Mouse (Mus musculus) thymus, adult 2 months (tissue): Measurements from ENCODE around the gene Bub1b. TPM values are rescaled to one million over a fixed set of nuclear protein-coding genes. Genes with fewer than 3 reads are reported as not detected.

Experiments used
- DNase-seq: peaks from one replicate; pipeline ENCODE4 v3.0.0; 2021
- H3K27ac ChIP-seq: fragments of 200-500 bp; 2 replicates; pipeline ENCODE4 v1.5.1; 2012; ENCODE audit warnings: low read length, control low read depth; ENCODE audit not compliant: control insufficient read depth, insufficient read depth
- H3K27me3 ChIP-seq: fragments of 200-500 bp; 2 replicates; pipeline ENCODE4 v1.6.1; 2012; ENCODE audit warnings: mild to moderate bottlenecking, low read length, moderate library complexity, mixed read lengths; ENCODE audit not compliant: control insufficient read depth, insufficient read depth
- H3K36me3 ChIP-seq: fragments of 200-500 bp; 2 replicates; pipeline ENCODE4 v1.6.1; 2012; ENCODE audit warnings: mild to moderate bottlenecking, low read length, moderate library complexity; ENCODE audit not compliant: control insufficient read depth, insufficient read depth
- H3K4me1 ChIP-seq: fragments of 200-500 bp; replicated peaks from 2 replicates; pipeline ENCODE4 v1.6.1; 2012; ENCODE audit warnings: low read length; ENCODE audit not compliant: control insufficient read depth, insufficient read depth
- H3K4me3 ChIP-seq: fragments of 200-500 bp; 2 replicates; pipeline ENCODE4 v1.5.1; 2012; ENCODE audit warnings: mild to moderate bottlenecking, low read length, control low read depth, moderate library complexity; ENCODE audit not compliant: control insufficient read depth, insufficient read depth
- CTCF ChIP-seq: fragments of 200-500 bp; IDR thresholded peaks from 2 replicates; pipeline ENCODE4 v1.5.1; 2012; ENCODE audit warnings: mild to moderate bottlenecking, control low read depth, low read length, moderate library complexity, borderline replicate concordance; ENCODE audit not compliant: control insufficient read depth, poor library complexity, insufficient read depth; ENCODE audit errors: extremely low read depth
- POLR2A ChIP-seq: fragments of 200-500 bp; IDR thresholded peaks from 2 replicates; pipeline ENCODE4 v1.6.1; 2012; ENCODE audit warnings: mild to moderate bottlenecking, low read length, control low read depth, moderate library complexity; ENCODE audit not compliant: control insufficient read depth, poor library complexity, insufficient read depth; ENCODE audit errors: extremely low read depth
- WGBS: fragments of 180-500 bp; shearing (Covaris S2); methylation state at CpG from one replicate; pipeline ENCODE4 v1.1.7; 2018; 5-methylcytosine and 5-hydroxymethylcytosine counted together
- polyA plus RNA-seq: library from polyadenylated mRNA; depleted of rRNA; stranded (reverse); fragments of >200 nt; gene quantifications from 2 replicates; pipeline ENCODE4 v1.2.3, GENCODE M21; 2012

Bub1b gene
- polyA plus RNA-seq, 1 experiment: 42.0 TPM

DNA sequence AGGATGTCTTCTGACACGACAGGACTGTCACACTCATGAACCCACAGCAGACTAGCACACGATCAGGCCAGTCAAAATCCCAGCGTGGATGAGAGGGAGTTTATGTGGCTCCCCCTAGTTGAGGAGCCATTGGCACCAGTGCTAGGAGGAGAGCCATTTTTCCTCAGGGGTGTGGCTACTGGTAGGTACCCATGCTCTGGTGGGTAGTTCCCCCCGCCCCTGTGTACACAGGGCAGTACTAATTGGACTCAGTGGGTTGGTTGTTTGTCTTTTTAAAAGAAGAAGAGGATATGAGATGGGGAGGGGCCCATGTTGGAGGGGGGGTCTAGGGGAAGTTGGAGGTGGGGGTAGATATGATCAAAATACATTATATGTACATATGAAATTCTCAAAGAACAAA is 36.0 kb upstream of the Bub1b start:
- no peak overlapping the region for H3K4me3 ChIP-seq
- WGBS: 94% methylated on average over 4 of the region's 4 CpGs
- H3K27ac ChIP-seq: no peak overlapping the region
- H3K27me3 ChIP-seq: no peaks in the 10 kb centered on the region
- peaks cover 4% of the 10 kb centered on the region; the same call in 1 of the 2 replicates for H3K36me3 ChIP-seq
- H3K4me1 ChIP-seq: 0 out of 2 replicates have a peak, but pooled peaks cover under 1% of the 10 kb centered on the region
- no peak for TF ChIP-seq POLR2A
- no peak for TF ChIP-seq CTCF
- DNase-seq: no peak

GRCm38 (mm10) chr2:118562431-118562830 is 35.6 kb upstream of the Bub1b start:
- WGBS: 65% methylated on average over 3 of the region's 3 CpGs
- H3K27me3 ChIP-seq: no peaks in the 10 kb centered on the region
- 0 out of 2 replicates have a peak, but pooled peaks cover 2% of the 10 kb centered on the region for H3K4me1 ChIP-seq
- no peak overlapping the region for H3K27ac ChIP-seq
- DNase-seq: no peak
- no peak for TF ChIP-seq POLR2A
- TF ChIP-seq CTCF: no peak
- H3K36me3 ChIP-seq: peaks cover 4% of the 10 kb centered on the region; the same call in 1 of the 2 replicates
- H3K4me3 ChIP-seq: no peak overlapping the region

- TF ChIP-seq CTCF (no peak), POLR2A (no peak)
- WGBS: 79% methylated on average over 8 of the region's 8 CpGs
- DNase-seq: no peak
- Histone ChIP-seq H3K36me3 (no peaks in the 10 kb centered on the region), H3K27me3 (no peaks in the 10 kb centered on the region), H3K27ac (no peak overlapping the region), H3K4me1 (0 out of 2 replicates have a peak, but pooled peaks cover 2% of the 10 kb centered on the region), H3K4me3 (no peak overlapping the region)
Measured at GRCm38 (mm10) chr2:118567179-118567578, 30.8 kb upstream of the Bub1b start.

DNA sequence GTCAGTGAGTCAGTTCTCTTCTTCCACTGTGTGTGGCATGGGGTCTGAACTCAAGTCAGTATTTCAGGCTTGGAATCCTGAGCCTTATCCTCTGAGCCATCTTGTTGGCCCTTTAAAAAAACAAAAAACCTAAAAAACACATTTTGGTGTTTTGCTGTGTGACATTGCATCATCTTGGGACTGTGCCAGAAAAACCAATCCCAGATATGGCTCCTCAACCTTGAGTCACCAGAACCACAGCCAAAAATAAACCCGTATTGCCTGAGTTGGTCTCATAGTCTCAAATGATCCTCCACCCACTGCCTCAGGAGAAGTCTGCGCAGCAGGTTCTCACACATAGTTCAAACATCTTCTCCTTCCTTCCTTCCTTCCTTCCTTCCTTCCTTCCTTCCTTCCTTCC is 27.1 kb upstream of the Bub1b start:
- Histone ChIP-seq H3K4me1 (0 out of 2 replicates have a peak, but pooled peaks cover 2% of the 10 kb centered on the region), H3K36me3 (no peaks in the 10 kb centered on the region), H3K27me3 (no peaks in the 10 kb centered on the region), H3K4me3 (no peak overlapping the region), H3K27ac (no peak overlapping the region)
- WGBS: 83% methylated on average over 2 of the region's 2 CpGs
- TF ChIP-seq POLR2A (no peak), CTCF (no peak)
- DNase-seq: no peak

DNA sequence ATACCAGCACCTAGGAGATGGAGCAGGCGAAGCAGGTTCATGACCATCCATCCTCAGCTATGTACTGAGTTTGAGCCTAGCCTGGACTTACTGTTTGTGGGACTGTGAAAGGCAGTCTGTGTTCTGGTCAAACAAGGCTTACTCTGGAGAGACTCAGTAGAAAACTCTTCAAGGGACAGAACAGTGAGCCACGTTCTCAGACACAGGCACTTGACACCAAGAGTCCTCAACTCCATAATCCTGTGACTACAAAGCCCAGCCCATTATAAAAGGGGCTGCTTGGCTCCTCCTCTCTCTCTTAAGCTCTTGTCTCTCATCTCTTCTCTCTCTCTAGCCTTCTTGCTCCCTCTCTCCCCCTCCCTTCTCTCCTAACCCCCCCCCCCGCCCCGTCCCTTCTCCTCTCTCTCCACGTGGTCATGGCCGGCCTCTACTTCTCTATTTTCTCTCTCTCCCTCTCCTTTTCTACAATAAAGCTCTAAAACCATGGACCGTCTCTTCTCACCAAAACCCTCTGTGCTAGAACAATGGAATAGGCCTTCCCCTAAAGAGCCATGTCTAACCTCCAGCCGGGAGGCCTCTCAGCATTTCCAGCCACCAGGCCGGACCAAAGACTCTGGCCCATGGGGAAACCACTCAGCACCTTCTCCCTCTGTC is 25.7 kb upstream of the Bub1b start:
- Histone ChIP-seq H3K27ac (no peak overlapping the region), H3K36me3 (no peaks in the 10 kb centered on the region), H3K4me1 (no peaks in the 10 kb centered on the region), H3K27me3 (no peaks in the 10 kb centered on the region), H3K4me3 (no peak overlapping the region)
- TF ChIP-seq CTCF (no peak), POLR2A (no peak)
- WGBS: 78% methylated on average over 9 of the region's 9 CpGs
- no peak for DNase-seq

DNA sequence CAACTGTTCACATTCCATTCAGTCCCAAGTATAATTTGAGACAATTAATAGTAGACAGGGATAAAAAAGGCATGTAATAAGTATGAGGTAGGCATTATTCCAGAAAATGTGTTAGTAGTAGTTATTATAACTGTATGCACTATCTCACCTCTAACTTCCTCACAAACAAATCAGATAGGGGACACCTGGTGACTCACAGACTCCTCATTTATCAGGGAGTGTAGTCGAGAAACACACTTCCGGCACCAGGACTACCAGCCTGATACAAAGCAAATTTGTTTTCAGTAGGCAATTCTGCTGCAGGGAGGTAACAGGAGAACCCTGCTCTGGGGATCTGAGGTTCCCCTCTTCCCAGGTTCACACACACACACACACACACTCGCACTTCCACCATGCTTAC is 24.9 kb upstream of the Bub1b start:
- no peak overlapping the region for H3K27ac ChIP-seq
- H3K36me3 ChIP-seq: no peaks in the 10 kb centered on the region
- 76% methylated on average over 3 of the region's 3 CpGs for WGBS
- H3K4me1 ChIP-seq: no peaks in the 10 kb centered on the region
- no peak overlapping the region for H3K4me3 ChIP-seq
- no peak for DNase-seq
- no peaks in the 10 kb centered on the region for H3K27me3 ChIP-seq
- no peak for TF ChIP-seq POLR2A

- H3K27me3 ChIP-seq: no peaks in the 10 kb centered on the region
- no peaks in the 10 kb centered on the region for H3K36me3 ChIP-seq
- DNase-seq: no peak
- no peaks in the 10 kb centered on the region for H3K4me1 ChIP-seq
- no peak for TF ChIP-seq POLR2A
- TF ChIP-seq CTCF: no peak
- no peak overlapping the region for H3K27ac ChIP-seq
- no peak overlapping the region for H3K4me3 ChIP-seq
- WGBS: 97% methylated on average over 5 of the region's 5 CpGs
Measured at GRCm38 (mm10) chr2:118586013-118586412, 12.0 kb upstream of the Bub1b start.
